Mouse (Mus musculus) lung, embryonic 15.5 days (tissue): Measurements from ENCODE around the gene Atrnl1. TPM values are rescaled to one million over a fixed set of nuclear protein-coding genes. Genes with fewer than 3 reads are reported as not detected.

Experiments
- ATAC-seq: fragments of 200-750 bp; cut with Nextera tagmentation; 2 replicates; pipeline ENCODE4 v1.8.0; 2017; ENCODE audit warnings: moderate number of reproducible peaks, borderline replicate concordance; ENCODE audit not compliant: low FRiP score, low TSS enrichment; ENCODE audit errors: extremely low read depth
- H3K27ac ChIP-seq: fragments of 300-500 bp; sonication (generic); 2 replicates; pipeline ENCODE4 v1.5.1; 2015; ENCODE audit warnings: moderate library complexity, mild to moderate bottlenecking, inconsistent platforms
- H3K27me3 ChIP-seq: fragments of 300-500 bp; sonication (generic); 2 replicates; pipeline ENCODE4 v1.6.1; 2015; ENCODE audit warnings: inconsistent platforms
- H3K36me3 ChIP-seq: fragments of 300-500 bp; sonication (generic); 2 replicates; pipeline ENCODE4 v1.6.1; 2015; ENCODE audit warnings: inconsistent platforms
- H3K4me1 ChIP-seq: fragments of 300-500 bp; sonication (generic); 2 replicates; pipeline ENCODE4 v1.6.1; 2015; ENCODE audit warnings: inconsistent platforms
- H3K4me2 ChIP-seq: fragments of 300-500 bp; sonication (generic); 2 replicates; pipeline ENCODE4 v1.6.1; 2015; ENCODE audit warnings: inconsistent platforms, mild to moderate bottlenecking, moderate library complexity
- H3K4me3 ChIP-seq: fragments of 300-500 bp; sonication (generic); 2 replicates; pipeline ENCODE4 v1.5.1; 2015; ENCODE audit warnings: mild to moderate bottlenecking, inconsistent platforms
- H3K9ac ChIP-seq: fragments of 300-500 bp; sonication (generic); 2 replicates; pipeline ENCODE4 v1.6.1; 2015; ENCODE audit warnings: inconsistent platforms
- H3K9me3 ChIP-seq: fragments of 300-500 bp; sonication (generic); 2 replicates; pipeline ENCODE4 v1.6.1; 2016; ENCODE audit warnings: inconsistent platforms
- WGBS: fragments of 180-500 bp; shearing (Covaris S2); methylation state at CpG from one replicate; pipeline ENCODE4 v1.1.7; 2015; 5-methylcytosine and 5-hydroxymethylcytosine counted together
- polyA plus RNA-seq: library from polyadenylated mRNA; unstranded; fragments of >200 nt; fragmentation: Nextera tagmentation; extraction: Ambion mirVana; gene quantifications from 2 replicates; pipeline ENCODE4 v1.2.1, GENCODE M21; 2015

The Atrnl1 gene
- polyA plus RNA-seq, 1 experiment from 2014 or later, result 5.3 TPM

GRCm38 (mm10) chr19:58076961-58077371 is 466.1 kb downstream of the Atrnl1 start:
- Histone ChIP-seq H3K9ac (no peak overlapping the region), H3K9me3 (no peaks in the 10 kb centered on the region), H3K4me2 (no peak overlapping the region), H3K27ac (no peak overlapping the region), H3K27me3 (no peaks in the 10 kb centered on the region), H3K36me3 (no peaks in the 10 kb centered on the region), H3K4me3 (no peak overlapping the region), H3K4me1 (no peaks in the 10 kb centered on the region)
- no peak for ATAC-seq
- WGBS, result 79% methylated on average over 14 of the region's 14 CpGs

- Histone ChIP-seq H3K27ac (no peak overlapping the region), H3K9ac (no peak overlapping the region), H3K9me3 (no peaks in the 10 kb centered on the region), H3K4me1 (no peaks in the 10 kb centered on the region), H3K4me3 (no peak overlapping the region), H3K36me3 (no peaks in the 10 kb centered on the region), H3K27me3 (no peaks in the 10 kb centered on the region), H3K4me2 (no peak overlapping the region)
- no peak for ATAC-seq
- 84% methylated on average over 10 of the region's 10 CpGs for WGBS
Observed at GRCm38 (mm10) chr19:58077529-58078070, 466.8 kb downstream of the Atrnl1 start.

- Histone ChIP-seq H3K4me3 (no peak overlapping the region), H3K4me2 (no peak overlapping the region), H3K27ac (no peak overlapping the region), H3K27me3 (no peaks in the 10 kb centered on the region), H3K4me1 (no peaks in the 10 kb centered on the region), H3K9me3 (no peaks in the 10 kb centered on the region), H3K36me3 (no peaks in the 10 kb centered on the region), H3K9ac (no peak overlapping the region)
- ATAC-seq, result no peak
- 82% methylated on average over 6 of the region's 6 CpGs for WGBS
Observed at GRCm38 (mm10) chr19:58080168-58080567, 469.3 kb downstream of the Atrnl1 start.

- Histone ChIP-seq H3K27me3 (no peaks in the 10 kb centered on the region), H3K4me2 (no peak overlapping the region), H3K9me3 (no peaks in the 10 kb centered on the region), H3K4me1 (no peaks in the 10 kb centered on the region), H3K27ac (no peak overlapping the region), H3K9ac (no peak overlapping the region), H3K4me3 (no peak overlapping the region), H3K36me3 (no peaks in the 10 kb centered on the region)
- ATAC-seq, result no peak
- WGBS, result 97% methylated on average over 19 of the region's 19 CpGs
Observed at GRCm38 (mm10) chr19:58082751-58083150, 471.9 kb downstream of the Atrnl1 start.

- 0 out of 2 replicates have a peak, but pooled peaks cover 5% of the 10 kb centered on the region for H3K4me1 ChIP-seq
- no peak overlapping the region for H3K27ac ChIP-seq
- whole genome bisulfite sequencing, result 85% methylated on average over 14 of the region's 14 CpGs
- H3K9ac ChIP-seq, result no peak overlapping the region
- H3K4me3 ChIP-seq, result no peak overlapping the region
- ATAC-seq, result no peak
- no peak overlapping the region for H3K4me2 ChIP-seq
- no peaks in the 10 kb centered on the region for H3K27me3 ChIP-seq
- no peaks in the 10 kb centered on the region for H3K9me3 ChIP-seq
- H3K36me3 ChIP-seq, result no peaks in the 10 kb centered on the region
Observed at GRCm38 (mm10) chr19:58084826-58085225, 474.0 kb downstream of the Atrnl1 start.

GRCm38 (mm10) chr19:58086734-58087133 is 475.9 kb downstream of the Atrnl1 start:
- H3K4me1 ChIP-seq, result peaks cover 6% of the 10 kb centered on the region; the same call in 1 of the 2 replicates
- H3K27ac ChIP-seq, result no peak overlapping the region
- H3K27me3 ChIP-seq, result no peaks in the 10 kb centered on the region
- no peak overlapping the region for H3K4me2 ChIP-seq
- H3K4me3 ChIP-seq, result no peak overlapping the region
- no peaks in the 10 kb centered on the region for H3K36me3 ChIP-seq
- no peaks in the 10 kb centered on the region for H3K9me3 ChIP-seq
- WGBS, result 80% methylated on average over 8 of the region's 8 CpGs
- no peak overlapping the region for H3K9ac ChIP-seq
- ATAC-seq, result no peak

- Histone ChIP-seq H3K4me2 (no peak overlapping the region), H3K9ac (no peak overlapping the region), H3K27me3 (no peaks in the 10 kb centered on the region), H3K9me3 (no peaks in the 10 kb centered on the region), H3K36me3 (no peaks in the 10 kb centered on the region), H3K4me1 (peaks cover 9% of the 10 kb centered on the region; the same call in 1 of the 2 replicates), H3K27ac (no peak overlapping the region), H3K4me3 (no peak overlapping the region)
- 64% methylated on average over 1 of the region's 1 CpGs for WGBS
- no peak for ATAC-seq
Observed at GRCm38 (mm10) chr19:58087901-58088300, 477.1 kb downstream of the Atrnl1 start.

GRCm38 (mm10) chr19:58088433-58088832 is 477.6 kb downstream of the Atrnl1 start:
- Histone ChIP-seq H3K4me2 (no peak overlapping the region), H3K4me3 (no peak overlapping the region), H3K27me3 (no peaks in the 10 kb centered on the region), H3K36me3 (no peaks in the 10 kb centered on the region), H3K9me3 (no peaks in the 10 kb centered on the region), H3K4me1 (peaks cover 9% of the 10 kb centered on the region; the same call in 1 of the 2 replicates), H3K27ac (no peak overlapping the region), H3K9ac (no peak overlapping the region)
- peak; percentile 69; the same call in 1 of the 2 replicates for ATAC-seq
- WGBS, result 18% methylated on average over 7 of the region's 7 CpGs

GRCm38 (mm10) chr19:58091911-58092310 is 481.1 kb downstream of the Atrnl1 start:
- H3K36me3 ChIP-seq, result no peaks in the 10 kb centered on the region
- 48% methylated on average over 16 of the region's 16 CpGs for WGBS
- H3K9me3 ChIP-seq, result no peaks in the 10 kb centered on the region
- no peak for ATAC-seq
- peaks cover 9% of the 10 kb centered on the region; the same call in 1 of the 2 replicates for H3K4me1 ChIP-seq
- no peak overlapping the region for H3K4me2 ChIP-seq
- H3K27ac ChIP-seq, result no peak overlapping the region
- no peaks in the 10 kb centered on the region for H3K27me3 ChIP-seq
- H3K4me3 ChIP-seq, result no peak overlapping the region
- no peak overlapping the region for H3K9ac ChIP-seq

GRCm38 (mm10) chr19:58094781-58095543 is 484.1 kb downstream of the Atrnl1 start:
- Histone ChIP-seq H3K27ac (no peak overlapping the region), H3K9me3 (no peaks in the 10 kb centered on the region), H3K4me1 (peaks cover 5% of the 10 kb centered on the region; the same call in 1 of the 2 replicates), H3K4me2 (no peak overlapping the region), H3K36me3 (no peaks in the 10 kb centered on the region), H3K27me3 (no peaks in the 10 kb centered on the region), H3K4me3 (no peak overlapping the region), H3K9ac (no peak overlapping the region)
- 57% methylated on average over 14 of the region's 14 CpGs for WGBS
- no peak for ATAC-seq

GRCm38 (mm10) chr19:58095776-58096175 is 484.9 kb downstream of the Atrnl1 start:
- H3K9me3 ChIP-seq, result no peaks in the 10 kb centered on the region
- no peaks in the 10 kb centered on the region for H3K27me3 ChIP-seq
- no peak overlapping the region for H3K4me2 ChIP-seq
- peaks cover 5% of the 10 kb centered on the region; the same call in 1 of the 2 replicates for H3K4me1 ChIP-seq
- H3K27ac ChIP-seq, result no peak overlapping the region
- WGBS, result 65% methylated on average over 7 of the region's 7 CpGs
- no peak for ATAC-seq
- no peak overlapping the region for H3K9ac ChIP-seq
- no peaks in the 10 kb centered on the region for H3K36me3 ChIP-seq
- no peak overlapping the region for H3K4me3 ChIP-seq

GRCm38 (mm10) chr19:58097195-58097594 is 486.4 kb downstream of the Atrnl1 start:
- Histone ChIP-seq H3K4me1 (no peaks in the 10 kb centered on the region), H3K36me3 (no peaks in the 10 kb centered on the region), H3K27me3 (no peaks in the 10 kb centered on the region), H3K4me2 (no peak overlapping the region), H3K9me3 (no peaks in the 10 kb centered on the region), H3K9ac (no peak overlapping the region), H3K27ac (no peak overlapping the region), H3K4me3 (no peak overlapping the region)
- WGBS, result 89% methylated on average over 2 of the region's 2 CpGs
- ATAC-seq, result no peak
